Mouse (Mus musculus) right cerebral cortex, adult 2 months (tissue): Measurements from ENCODE around the gene Ssr1.

ENCODE experiments used
- DNase-seq, 2 experiments: peaks; one replicate each; pipeline ENCODE4 v3.0.0; 2021 to 2022; ENCODE audit warnings: low spot score in 2 of 2

Gene Ssr1

DNA sequence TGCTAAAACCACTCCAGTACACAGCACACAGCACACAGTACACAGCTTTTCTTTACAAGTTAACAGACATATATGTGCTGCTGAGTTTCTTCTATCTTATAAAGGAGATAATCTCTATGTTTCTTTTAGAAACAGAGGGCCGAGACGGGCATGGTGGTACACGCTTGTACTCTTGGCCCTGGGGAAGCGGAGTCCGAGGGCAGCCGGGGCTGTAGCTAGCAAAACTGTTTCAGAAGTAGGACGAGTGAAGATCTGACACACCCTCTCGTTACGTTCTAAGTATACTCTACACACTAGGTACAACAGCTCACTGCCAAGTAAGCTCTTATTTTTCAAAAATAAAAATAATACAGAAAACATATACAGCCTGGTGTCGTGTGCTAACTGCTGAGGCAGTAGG lies 13.7 kb downstream of the Ssr1 start:
- DNase-seq = no peak

DNA sequence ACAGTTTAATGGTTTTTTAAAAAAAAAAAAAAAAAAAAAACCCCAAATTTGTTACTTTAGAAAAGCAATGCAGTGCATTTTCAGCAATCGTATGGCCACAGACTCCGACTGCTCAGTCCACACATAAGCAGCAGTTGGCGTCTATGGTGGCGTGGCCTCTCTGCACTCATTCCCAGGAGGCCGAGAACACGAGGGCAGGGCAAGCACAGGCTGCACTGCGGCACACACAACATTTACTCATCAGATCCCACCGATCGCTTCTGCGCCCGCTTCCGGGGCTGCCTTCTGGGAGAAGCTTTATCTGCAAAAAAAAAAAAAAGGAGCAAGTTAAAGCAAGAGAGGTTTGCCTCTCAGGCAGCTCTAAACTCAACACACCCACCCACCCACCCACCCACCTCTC lies 14.5 kb downstream of the Ssr1 start:
- DNase-seq = no peak

DNA sequence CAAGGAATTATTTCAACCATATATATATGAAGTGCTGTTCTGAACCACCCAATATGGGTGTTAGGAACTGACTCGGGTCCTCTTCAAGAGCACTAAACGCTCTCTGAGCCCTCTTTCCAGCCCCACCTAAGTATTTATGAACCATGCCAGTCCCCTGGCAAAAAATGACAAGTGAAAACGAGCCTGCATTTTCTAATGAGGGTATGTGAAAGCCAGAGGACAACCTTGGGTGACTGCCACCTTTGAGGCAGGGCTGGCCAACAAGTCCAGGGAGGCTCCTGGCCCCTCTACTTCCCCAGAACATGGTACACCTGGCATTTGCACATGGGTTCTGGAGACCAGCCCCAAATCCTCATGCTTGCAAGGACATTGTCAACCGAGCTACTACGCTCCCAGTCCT lies 19.3 kb downstream of the Ssr1 start:
- no peak for DNase-seq

DNA sequence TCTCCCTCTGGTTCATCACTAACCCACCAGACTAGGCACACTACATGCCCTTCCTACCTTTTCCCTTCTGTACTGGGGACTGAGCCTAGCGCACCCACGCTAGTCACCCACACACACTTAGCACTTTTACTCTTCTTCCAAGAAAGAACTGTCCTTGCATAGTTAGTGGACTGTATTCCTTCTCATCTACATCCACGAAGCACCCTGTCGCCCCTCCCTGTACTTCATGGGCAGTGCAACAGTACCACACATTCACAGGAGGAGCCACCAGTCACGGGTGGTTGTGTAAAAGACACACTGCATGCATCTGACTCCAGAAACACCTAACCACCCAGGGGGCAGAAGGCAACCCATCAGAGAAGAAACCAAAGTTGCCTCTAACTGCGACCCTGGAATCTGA lies 20.0 kb downstream of the Ssr1 start:
- no peak for DNase-seq

DNA sequence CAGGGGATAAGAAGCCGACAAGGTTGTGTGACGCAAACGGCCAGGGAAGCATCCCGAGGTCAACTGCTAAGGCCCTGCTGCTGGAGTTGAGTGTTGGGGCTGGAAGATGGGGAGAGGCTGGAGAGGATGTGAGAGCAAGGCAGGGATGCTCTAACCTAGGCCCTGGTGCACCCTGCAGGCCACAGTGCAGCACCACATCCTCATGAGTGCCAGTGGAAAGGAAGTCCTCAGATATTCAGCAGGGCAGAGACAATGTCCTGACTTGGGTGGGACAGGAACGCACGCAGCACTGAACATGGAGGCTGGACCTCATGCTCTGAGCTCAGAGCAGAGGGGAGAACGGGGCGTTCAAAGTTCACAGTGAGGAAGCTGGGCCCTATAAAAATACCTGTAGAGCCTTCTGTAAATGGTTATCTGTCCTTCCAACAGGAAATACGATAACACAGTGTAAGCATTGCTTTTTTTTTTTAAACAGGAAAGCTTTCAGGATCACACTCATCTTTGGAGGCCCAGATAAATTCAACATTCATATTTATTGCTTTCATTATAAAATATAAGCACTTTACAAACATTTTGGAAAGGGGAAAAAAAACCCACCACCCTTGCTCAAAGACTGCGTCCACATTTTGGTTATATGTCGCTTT lies 23.0 kb downstream of the Ssr1 start:
- DNase-seq = no peak

DNA sequence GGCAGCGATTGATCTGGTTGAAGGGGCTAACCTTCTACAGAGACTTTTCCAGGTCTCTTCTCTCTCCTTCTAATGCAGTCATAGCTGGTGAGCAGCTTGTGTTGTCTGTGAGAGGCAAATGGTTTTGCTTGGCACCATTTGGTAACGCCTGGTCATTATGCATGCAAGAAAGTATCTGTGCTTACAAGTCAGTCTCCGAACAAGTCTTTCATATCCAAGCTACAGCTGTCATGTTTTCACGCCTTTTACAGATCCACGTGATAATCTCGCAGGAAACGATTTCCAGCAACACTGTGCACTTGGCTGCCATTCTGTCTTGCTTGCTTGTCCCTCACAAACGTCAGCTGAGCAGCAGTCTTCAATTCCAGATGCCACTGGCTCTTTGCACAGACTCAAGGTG lies 24.0 kb downstream of the Ssr1 start:
- DNase-seq = no peak

- DNase-seq = peak; percentile 95 to 96
Observed at GRCm38 (mm10) chr13:37969337-37969736, 24.7 kb downstream of the Ssr1 start.

GRCm38 (mm10) chr13:37967565-37967964 lies 26.5 kb downstream of the Ssr1 start:
- no peak for DNase-seq

- DNase-seq = no peak
Observed at GRCm38 (mm10) chr13:37967052-37967437, 27.0 kb downstream of the Ssr1 start.

GRCm38 (mm10) chr13:37966256-37967051 lies 27.6 kb downstream of the Ssr1 start:
- DNase-seq = no peak

- DNase-seq = no peak
Observed at GRCm38 (mm10) chr13:37965126-37965914, 28.7 kb downstream of the Ssr1 start.

GRCm38 (mm10) chr13:37964128-37965087 lies 29.6 kb downstream of the Ssr1 start:
- no peak for DNase-seq

DNA sequence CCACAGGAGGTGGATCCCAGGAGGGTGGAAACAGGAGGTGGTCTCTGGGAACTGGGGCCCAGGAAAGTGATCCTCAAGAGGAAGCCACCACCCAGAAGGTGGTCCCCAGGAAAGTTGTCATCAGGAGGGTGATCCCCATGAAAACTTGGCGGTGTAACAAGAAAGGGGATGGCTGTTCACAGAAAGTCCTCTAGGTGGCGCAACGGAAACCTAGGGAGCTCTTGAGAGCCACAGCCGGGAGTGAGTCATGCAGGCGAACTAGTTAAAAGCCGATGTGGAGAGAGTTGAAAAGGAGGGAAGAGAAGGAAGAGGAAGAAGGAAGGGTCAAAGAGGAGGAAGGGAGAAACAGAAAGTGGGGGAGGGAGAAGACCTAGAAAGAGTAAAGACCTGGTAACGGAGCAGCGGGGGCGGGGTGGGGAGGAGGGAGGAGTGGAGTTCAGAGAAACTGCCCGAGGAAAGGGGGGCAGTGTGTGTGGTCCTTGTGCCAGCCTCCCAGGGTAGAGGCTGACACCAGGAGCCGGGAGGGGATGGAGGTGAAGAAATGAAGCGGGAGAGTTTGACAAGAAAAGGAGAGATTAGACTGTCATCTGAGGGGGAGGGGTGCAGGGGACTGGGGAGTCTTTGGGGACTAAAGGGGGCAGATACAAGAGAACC lies 30.5 kb downstream of the Ssr1 start:
- peak; percentile 71 to 79 for DNase-seq

- DNase-seq = no peak
Observed at GRCm38 (mm10) chr13:37962541-37962940, 31.5 kb downstream of the Ssr1 start.

DNA sequence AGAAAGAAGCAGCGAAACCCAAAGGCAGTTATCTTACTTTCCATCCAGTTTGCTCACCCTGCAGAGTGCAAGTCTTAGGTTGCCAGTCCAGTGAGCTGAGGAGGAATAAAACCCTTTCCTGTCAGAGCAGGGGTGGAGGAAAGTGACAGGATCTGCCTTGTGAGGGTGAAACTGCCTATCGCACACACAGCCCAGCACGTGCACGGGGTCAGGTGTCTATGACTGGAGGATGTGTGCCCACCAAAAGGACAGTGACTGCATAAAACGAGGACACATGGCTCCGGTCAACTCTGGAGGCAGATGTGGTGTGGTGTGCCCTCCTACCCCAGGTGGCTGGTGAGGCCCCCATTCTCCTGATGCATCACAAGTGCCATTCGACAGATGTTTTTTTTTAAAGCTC lies 34.1 kb downstream of the Ssr1 start:
- no peak for DNase-seq

DNA sequence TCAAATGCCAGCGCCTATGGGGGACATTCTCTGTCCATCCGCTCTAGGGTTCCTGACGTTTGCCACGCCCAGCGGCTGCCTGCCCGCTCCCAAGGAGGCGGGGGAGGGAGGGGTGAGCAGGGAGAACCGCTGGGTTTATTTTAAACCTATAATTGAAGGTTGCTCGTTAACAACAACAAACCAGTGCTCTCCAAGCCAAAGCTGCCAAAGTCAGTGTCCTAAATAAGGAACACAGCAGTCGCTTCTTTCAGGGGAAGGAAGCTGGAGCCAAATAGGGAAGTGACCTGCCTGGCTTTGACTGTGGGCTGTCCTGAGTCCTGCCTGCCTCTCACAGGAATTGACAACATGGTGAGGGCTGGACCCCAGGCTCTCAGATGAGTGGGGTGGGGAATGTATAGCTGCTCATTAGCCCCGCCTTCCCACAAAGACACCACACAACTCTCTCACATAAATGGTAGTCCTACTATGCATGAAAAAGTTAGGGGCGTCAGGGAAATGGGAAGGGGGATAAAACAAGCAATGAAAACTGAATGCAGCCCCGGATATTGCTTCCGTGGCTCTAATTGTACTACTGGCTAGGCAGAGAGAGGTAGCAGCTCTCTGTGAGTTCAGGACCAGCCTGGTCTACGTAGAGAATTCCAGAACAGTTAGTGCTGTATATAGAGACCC lies 34.6 kb downstream of the Ssr1 start:
- DNase-seq = no peak

- no peak for DNase-seq
Observed at GRCm38 (mm10) chr13:37958498-37959238, 35.3 kb downstream of the Ssr1 start.

DNA sequence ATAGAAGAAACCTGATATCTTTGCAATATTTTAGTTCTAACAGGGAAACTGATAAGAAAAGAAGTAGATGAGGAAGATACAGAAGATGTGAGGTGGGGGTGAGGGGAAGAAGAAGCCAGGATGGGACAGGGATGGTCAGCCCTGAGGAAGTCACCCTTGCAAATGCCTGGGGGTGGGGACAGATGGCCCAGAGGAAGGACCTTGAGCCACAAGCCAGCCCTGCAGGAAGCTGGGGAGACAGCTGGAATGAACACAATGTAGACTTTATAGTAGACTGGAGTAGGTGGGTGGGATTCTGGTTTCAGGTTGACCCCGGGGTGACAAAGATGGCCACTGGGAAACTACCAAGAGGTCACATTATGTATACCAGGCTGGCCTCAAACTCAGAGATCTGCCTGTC lies 39.7 kb downstream of the Ssr1 start:
- DNase-seq = no peak

DNA sequence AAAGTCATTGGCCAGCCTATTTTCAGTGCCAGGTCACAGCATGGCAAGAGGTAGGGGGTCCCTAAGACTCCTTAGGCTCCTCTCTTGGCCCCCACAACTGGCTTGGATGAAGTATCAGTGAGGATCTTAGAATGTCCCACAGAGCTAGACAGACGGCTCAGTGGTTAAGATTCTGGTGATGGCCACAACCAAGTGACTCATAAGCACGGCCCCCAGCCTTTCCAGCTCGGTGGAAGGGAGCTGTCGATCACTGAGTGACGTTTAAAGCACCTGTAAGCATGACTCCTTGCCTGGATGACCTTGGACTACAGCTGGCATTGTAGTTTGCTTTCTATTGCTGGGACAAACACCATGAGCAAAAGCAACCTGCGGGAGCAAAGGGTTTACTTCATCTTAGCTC lies 41.0 kb downstream of the Ssr1 start:
- DNase-seq = no peak

- peak; percentile 80 to 89 for DNase-seq
Observed at GRCm38 (mm10) chr13:37946734-37947133, 47.3 kb downstream of the Ssr1 start.
